Mouse (Mus musculus): ENCODE results near the gene Gbgt1. TPM values are rescaled to one million over a fixed set of nuclear protein-coding genes. Genes with fewer than 3 reads are reported as not detected.

The Gbgt1 gene
- total RNA-seq, 2 experiments from 2014 or later, result 2.5 to 2.6 TPM

GRCm38 (mm10) chr2:28546560-28546959 lies 49.9 kb downstream of the Gbgt1 start:
- intact Hi-C loops (cut with DNase I), result loop anchor here (5.0 kb wide), 1 partner anchor 34 kb away; the partner anchor contains the start of gene Ralgds

GRCm38 (mm10) chr2:28547237-28548172 lies 50.8 kb downstream of the Gbgt1 start:
- peak; percentile 87 for DNase-seq
- intact Hi-C loops (cut with DNase I), result loop anchor here (5.0 kb wide), 1 partner anchor 35 kb away; the partner anchor contains the start of gene Ralgds

More at GRCm38 (mm10) chr2:28546560-28546959, 49.9 kb downstream of the Gbgt1 start:
- no peak for DNase-seq

- intact Hi-C loops (cut with DNase I), result loop anchor here (5.0 kb wide), 1 partner anchor 37 kb away; the partner anchor contains the start of gene Ralgds
- no peak for DNase-seq
Observed at GRCm38 (mm10) chr2:28549157-28549556, 52.5 kb downstream of the Gbgt1 start.

- no peak for DNase-seq
- intact Hi-C loops (cut with DNase I), result no loop called here
Observed at GRCm38 (mm10) chr2:28552301-28552700, 55.6 kb downstream of the Gbgt1 start.

Other genes with a start within 250 kb of the Gbgt1 start
- 10 to 100 TPM; 35.8 to 36.2 TPM for gene Ppp1r26, start 50.1 kb upstream of the Gbgt1 start, total RNA-seq (2021)
- gene 1700007K13Rik, start 30.6 kb upstream of the Gbgt1 start, total RNA-seq (2021), result 1 to 10 TPM; 2.1 to 2.6 TPM
- gene Mrps2, start 28.8 kb upstream of the Gbgt1 start, total RNA-seq (2021), result 10 to 100 TPM; 38.5 to 39.2 TPM
- gene Gm10134, start 9.2 kb downstream of the Gbgt1 start, total RNA-seq (2021), result not detected
- gene Ralgds, start 16.2 kb downstream of the Gbgt1 start, total RNA-seq (2021), result 100 to 1,000 TPM; 164 to 176 TPM
- gene Cel, start 66.5 kb downstream of the Gbgt1 start, total RNA-seq (2021), result not detected
- 10 to 100 TPM; 26.6 to 27.8 TPM for gene Gtf3c5, start 86.9 kb downstream of the Gbgt1 start, total RNA-seq (2021)
- gene Gfi1b, start 125.1 kb downstream of the Gbgt1 start, total RNA-seq (2021), result not detected
- 10 to 100 TPM; 56.9 to 58.6 TPM for gene Tsc1, start 144.3 kb downstream of the Gbgt1 start, total RNA-seq (2021)
- not detected for gene Spaca9, start 202.8 kb downstream of the Gbgt1 start, total RNA-seq (2021)
- 1 to 10 TPM; 1.7 to 1.8 TPM for gene Ak8, start 203.3 kb downstream of the Gbgt1 start, total RNA-seq (2021)

Measured in left cerebral cortex, postnatal 4 days (tissue).